Mouse (Mus musculus) effector memory CD4-positive, alpha-beta T cell, adult 7 months (primary cell): ENCODE results near the gene Xkrx. TPM values are rescaled to one million over a fixed set of nuclear protein-coding genes. Genes with fewer than 3 reads are reported as not detected.

Experiments
- polyA plus RNA-seq: library from polyadenylated mRNA; unstranded; fragments of 100-300 nt; shearing (Covaris generic); gene quantifications from one replicate; pipeline ENCODE4 v1.2.1, GENCODE M21; 2017

Xkrx gene
- polyA plus RNA-seq: 0.44 TPM

DNA sequence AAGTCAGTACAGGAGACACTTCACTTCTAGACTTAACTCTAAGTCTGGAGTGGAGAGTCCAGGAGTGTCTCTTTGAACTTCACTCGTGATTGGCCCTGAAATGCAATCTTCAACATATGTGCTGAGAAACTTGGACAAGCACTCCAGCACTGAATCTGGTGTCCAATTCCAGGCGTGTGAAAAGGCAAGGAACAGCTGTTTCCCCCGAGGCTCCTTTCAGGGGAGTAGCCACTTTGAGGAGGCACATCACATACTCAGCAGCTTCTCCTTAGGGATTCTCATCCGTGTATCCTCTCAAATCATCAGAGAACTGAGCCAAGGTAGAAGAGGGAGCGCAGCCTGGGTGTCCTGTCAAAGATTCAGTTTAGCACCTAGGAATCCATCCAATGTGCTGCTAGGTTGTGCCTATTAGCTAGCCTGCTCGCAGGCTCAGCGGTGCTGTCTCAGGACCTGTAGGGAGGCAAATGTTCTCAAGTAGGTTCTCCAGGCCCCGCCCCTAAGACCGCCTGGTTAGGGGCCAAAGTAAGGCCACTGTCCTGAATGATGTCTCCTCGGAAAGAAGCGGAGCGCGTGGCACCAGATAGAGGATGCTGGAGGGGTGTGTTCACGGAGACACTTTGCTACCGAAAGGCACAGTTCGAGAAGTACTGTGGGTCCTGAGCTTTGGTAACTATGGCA is at the start of gene Xkrx:
Gene Xkrx (minus strand): TSS at position 34 of the 678 bp plus-strand sequence.

DNA sequence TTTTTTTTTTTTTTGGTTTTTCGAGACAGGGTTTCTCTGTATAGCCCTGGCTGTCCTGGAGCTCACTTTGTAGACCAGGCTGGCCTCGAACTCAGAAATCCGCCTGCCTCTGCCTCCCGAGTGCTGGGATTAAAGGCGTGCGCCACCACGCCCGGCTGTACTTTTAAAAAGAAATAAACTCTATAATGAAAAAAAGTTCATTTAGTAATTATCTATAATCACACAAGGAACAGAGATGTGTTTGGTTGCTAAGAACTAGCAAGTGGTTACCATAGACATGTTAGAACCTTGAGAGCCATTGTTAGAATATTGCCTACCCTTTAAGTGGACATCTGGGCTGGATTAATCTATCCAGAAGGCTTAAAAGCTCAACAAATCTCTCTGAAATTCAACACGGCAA is 25.3 kb upstream of the Xkrx start, which contains the start of gene Arl13a:
Gene Arl13a (plus strand): TSS at position 301 of the 400 bp plus-strand sequence.

Other genes starting within 250 kb of the Xkrx start
- gene Sytl4, start 180.3 kb downstream of the Xkrx start, polyA plus RNA-seq: not detected
- gene Cstf2, start 102.9 kb downstream of the Xkrx start, polyA plus RNA-seq: 44.1 TPM
- not detected for gene Arl13a, start 25.4 kb upstream of the Xkrx start, polyA plus RNA-seq
- not detected for gene Nox1, start 59.9 kb upstream of the Xkrx start, polyA plus RNA-seq
- gene Trmt2b, start 114.9 kb upstream of the Xkrx start, polyA plus RNA-seq: 22.3 TPM
- gene Tmem35a, start 133.1 kb upstream of the Xkrx start, polyA plus RNA-seq: not detected
- 0.69 TPM for gene Cenpi, start 146.0 kb upstream of the Xkrx start, polyA plus RNA-seq
- gene Drp2, start 242.5 kb upstream of the Xkrx start, polyA plus RNA-seq: not detected